Mouse (Mus musculus) lung, postnatal 0 days (tissue): Measurements from ENCODE around the gene Dcps.
"Not testable (repeated sequence)": the region's sequence is repeated elsewhere in the genome, so short reads cannot be mapped to it uniquely, and the experiment has no call there.

ENCODE experiments used
- CTCF ChIP-seq: IDR thresholded peaks from 2 replicates; pipeline ENCODE4 v1.5.1; 2016; ENCODE audit warnings: antibody characterized with exemption, mild to moderate bottlenecking
- EP300 ChIP-seq: IDR thresholded peaks from 2 replicates; pipeline ENCODE4 v1.6.1; 2016; ENCODE audit warnings: antibody characterized with exemption, mild to moderate bottlenecking, control low read depth

DNA sequence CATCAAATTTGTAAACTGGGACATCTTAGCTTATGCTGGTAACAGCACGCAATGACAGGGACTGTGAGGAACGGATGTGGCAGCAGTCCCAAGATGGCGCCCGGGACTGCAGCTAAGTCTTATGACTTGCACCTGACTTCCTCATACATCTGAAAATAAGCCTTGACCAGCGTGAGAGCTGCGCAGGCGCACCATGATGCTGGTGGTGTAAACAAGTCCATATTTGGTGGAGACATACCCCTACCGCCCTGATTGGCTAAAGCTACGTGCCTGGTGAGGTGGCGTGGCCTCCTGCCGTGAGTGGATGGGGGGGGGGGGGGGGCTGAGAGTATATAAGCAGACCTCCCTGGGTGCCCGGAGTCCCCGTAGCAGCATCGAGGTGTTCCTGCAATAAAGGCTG is 28.6 kb downstream of the Dcps start:
- TF ChIP-seq CTCF, EP300: not testable (repeated sequence)
